Mouse (Mus musculus): ENCODE results near the gene Tfr2.
"Not testable (repeated sequence)": the region's sequence is repeated elsewhere in the genome, so short reads cannot be mapped to it uniquely, and the experiment has no call there.

Tfr2 gene

GRCm38 (mm10) chr5:137583670-137584169, 14.1 kb downstream of the Tfr2 start:
- DNase-seq (ENCODE audit: low spot score in 2 of 2): no peak

- DNase-seq (ENCODE audit: low spot score in 2 of 2): peak; percentile 51 to 63
Observed at GRCm38 (mm10) chr5:137584976-137585375, 15.3 kb downstream of the Tfr2 start.

GRCm38 (mm10) chr5:137590507-137590906, 20.9 kb downstream of the Tfr2 start:
- DNase-seq (ENCODE audit: low spot score in 2 of 2): no peak

- no peak for DNase-seq (ENCODE audit: low spot score in 2 of 2)
Observed at GRCm38 (mm10) chr5:137595921-137596320, 26.3 kb downstream of the Tfr2 start.

GRCm38 (mm10) chr5:137596601-137597261, 27.1 kb downstream of the Tfr2 start:
- no peak for DNase-seq (ENCODE audit: low spot score in 2 of 2)

- DNase-seq (ENCODE audit: low spot score in 2 of 2): no peak
Observed at GRCm38 (mm10) chr5:137597625-137598024, 28.0 kb downstream of the Tfr2 start.

GRCm38 (mm10) chr5:137598100-137598826, 28.6 kb downstream of the Tfr2 start:
- no peak for DNase-seq (ENCODE audit: low spot score in 2 of 2)

GRCm38 (mm10) chr5:137599600-137599999, 30.0 kb downstream of the Tfr2 start:
- no peak for DNase-seq (ENCODE audit: low spot score in 2 of 2)

GRCm38 (mm10) chr5:137600281-137600618, 30.6 kb downstream of the Tfr2 start:
- no peak for DNase-seq (ENCODE audit: low spot score in 2 of 2)

- peak; percentile 97 to 98 for DNase-seq (ENCODE audit: low spot score in 2 of 2)
Observed at GRCm38 (mm10) chr5:137600619-137601364, 31.2 kb downstream of the Tfr2 start, which contains the start of gene Mospd3. TSS of gene Mospd3 (minus strand) at chr5:137601058.

- DNase-seq (ENCODE audit: low spot score in 2 of 2): peak in 1 of 2 experiments; percentile 23
Observed at GRCm38 (mm10) chr5:137601365-137601729, 31.7 kb downstream of the Tfr2 start.

- DNase-seq (ENCODE audit: low spot score in 2 of 2): no peak
Observed at GRCm38 (mm10) chr5:137607860-137608653, 38.4 kb downstream of the Tfr2 start.

GRCm38 (mm10) chr5:137608654-137609190, 39.1 kb downstream of the Tfr2 start:
- DNase-seq (ENCODE audit: low spot score in 2 of 2): no peak

- no peak for DNase-seq (ENCODE audit: low spot score in 2 of 2)
Observed at GRCm38 (mm10) chr5:137609292-137609691, 39.7 kb downstream of the Tfr2 start.

- DNase-seq (ENCODE audit: low spot score in 2 of 2): no peak
Observed at GRCm38 (mm10) chr5:137610056-137610455, 40.4 kb downstream of the Tfr2 start.

- DNase-seq (ENCODE audit: low spot score in 2 of 2): peak; percentile 81 to 86
Observed at GRCm38 (mm10) chr5:137610548-137611244, 41.1 kb downstream of the Tfr2 start.

GRCm38 (mm10) chr5:137611245-137611602, 41.6 kb downstream of the Tfr2 start:
- peak; percentile 71 to 81 for DNase-seq (ENCODE audit: low spot score in 2 of 2)

- peak in 1 of 2 experiments; percentile 43 for DNase-seq (ENCODE audit: low spot score in 2 of 2)
Observed at GRCm38 (mm10) chr5:137613076-137613475, 43.4 kb downstream of the Tfr2 start.

- DNase-seq (ENCODE audit: low spot score in 2 of 2): peak in 1 of 2 experiments; percentile 45
Observed at GRCm38 (mm10) chr5:137613550-137613949, 43.9 kb downstream of the Tfr2 start, which contains the start of gene Pcolce. TSS of gene Pcolce (minus strand) at chr5:137613784.

- DNase-seq (ENCODE audit: low spot score in 2 of 2): not testable (repeated sequence)
Observed at GRCm38 (mm10) chr5:137614921-137615320, 45.3 kb downstream of the Tfr2 start.

GRCm38 (mm10) chr5:137615347-137615746, 45.7 kb downstream of the Tfr2 start:
- DNase-seq (ENCODE audit: low spot score in 2 of 2): no peak

Data from heart, adult 9 months (tissue).